Mouse (Mus musculus): ENCODE results near the gene Tor1b.

The Tor1b gene

DNA sequence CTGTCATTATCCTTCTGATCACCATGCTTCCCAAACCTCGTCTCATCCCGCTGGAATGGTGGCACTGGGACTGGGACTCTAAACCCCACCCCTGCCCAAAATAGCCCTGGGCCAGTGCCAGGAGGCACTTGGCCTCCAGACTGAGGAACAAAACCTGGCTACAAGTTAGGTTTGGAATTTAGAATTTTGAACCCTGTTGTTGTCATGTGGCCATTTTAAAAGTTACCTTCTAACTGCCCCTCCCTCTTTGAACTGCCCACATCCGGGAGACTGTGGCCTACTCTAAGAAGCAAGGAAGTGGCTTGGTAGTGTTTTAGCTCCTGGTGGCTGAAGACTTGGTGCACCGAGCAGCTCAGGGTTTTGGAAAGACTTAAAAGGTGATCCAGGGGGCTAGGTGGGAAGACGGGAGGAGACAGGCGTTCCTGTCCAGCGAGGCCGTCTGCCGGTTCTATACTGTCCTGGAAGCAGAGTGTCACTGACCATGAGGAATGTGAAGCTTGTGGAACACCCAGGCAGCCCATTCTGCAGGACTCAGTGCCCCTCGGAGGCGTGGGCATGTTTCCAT, 42.8 kb downstream of the Tor1b start:
- peak; percentile 53 for DNase-seq

DNA sequence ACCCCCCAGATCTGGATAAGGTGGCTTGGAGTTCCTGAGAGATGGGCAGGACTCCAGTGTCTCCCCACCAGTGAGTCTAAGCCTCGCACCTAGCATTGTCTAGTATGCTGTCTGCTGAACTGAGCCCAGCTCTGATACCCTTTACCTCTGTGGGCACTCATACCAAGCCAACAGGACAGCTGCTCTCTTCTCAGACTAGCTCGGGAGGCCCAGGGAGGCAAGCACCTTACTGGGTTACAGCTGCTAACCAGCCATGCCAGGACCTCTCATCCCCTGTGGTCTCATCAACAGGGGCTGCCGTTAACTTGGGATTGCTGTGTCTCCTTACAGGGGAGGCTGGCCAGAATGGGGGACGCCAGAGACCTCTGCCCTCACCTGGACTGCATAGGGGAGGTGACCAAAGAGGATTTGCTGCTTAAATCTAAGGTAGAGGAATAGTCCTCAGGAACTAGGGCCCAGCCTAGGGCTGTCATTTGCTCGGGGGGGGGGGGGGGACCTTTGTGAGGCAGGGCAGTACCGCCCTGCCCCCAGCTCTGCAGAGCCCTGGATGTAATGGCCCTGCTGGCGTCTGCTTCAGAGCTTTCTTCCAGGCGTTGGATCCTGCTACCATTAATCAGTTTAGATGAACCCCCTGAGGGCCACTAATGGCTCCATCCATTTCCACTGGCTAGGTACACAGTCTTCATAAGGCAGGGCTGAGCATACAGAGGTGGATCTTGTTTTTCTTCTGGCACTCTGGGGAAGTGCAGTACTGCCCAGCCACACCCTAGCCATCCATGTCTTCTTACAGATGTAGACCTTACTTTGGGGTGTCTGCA, 45.9 kb downstream of the Tor1b start:
- no peak for DNase-seq

DNA sequence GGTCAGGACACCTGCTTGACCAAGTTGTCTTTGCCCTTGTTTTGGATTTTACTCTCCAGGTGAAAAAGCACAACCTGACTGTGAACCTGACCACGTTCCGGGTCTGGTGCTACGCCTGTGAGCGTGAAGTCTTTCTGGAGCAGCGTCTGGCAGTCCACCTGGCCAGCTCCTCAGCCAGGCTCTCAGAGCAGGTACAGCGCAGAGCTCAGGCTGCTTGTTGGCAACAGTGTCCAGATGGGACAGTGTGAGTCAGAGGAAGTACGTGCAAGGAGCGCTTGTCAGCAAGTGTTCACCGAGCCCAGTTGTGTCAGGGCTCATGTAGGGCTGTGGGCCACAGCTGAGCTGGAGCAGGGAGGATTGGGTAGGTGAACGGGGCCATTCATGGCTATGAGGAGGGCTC, 50.1 kb downstream of the Tor1b start:
- peak; percentile 64 for DNase-seq

DNA sequence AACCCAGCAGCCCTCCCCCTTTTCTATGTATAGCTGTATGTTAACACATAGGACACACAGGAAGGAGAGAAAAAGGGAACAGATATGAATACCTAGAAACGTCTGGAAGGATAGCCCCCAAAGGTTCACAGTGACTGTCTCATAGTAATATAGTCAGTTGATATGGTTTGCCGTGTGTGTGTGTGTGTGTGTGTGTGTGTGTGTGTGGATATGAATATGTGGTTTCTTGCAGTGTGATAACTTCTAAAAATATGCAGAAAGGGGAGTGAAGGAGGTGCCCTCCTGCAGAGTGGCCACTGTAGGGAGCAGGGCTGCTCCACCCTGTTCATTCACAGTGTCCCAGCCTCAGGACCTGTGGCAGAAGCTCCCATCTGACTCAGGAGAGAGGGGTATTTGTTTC, 52.7 kb downstream of the Tor1b start:
- no peak for DNase-seq

DNA sequence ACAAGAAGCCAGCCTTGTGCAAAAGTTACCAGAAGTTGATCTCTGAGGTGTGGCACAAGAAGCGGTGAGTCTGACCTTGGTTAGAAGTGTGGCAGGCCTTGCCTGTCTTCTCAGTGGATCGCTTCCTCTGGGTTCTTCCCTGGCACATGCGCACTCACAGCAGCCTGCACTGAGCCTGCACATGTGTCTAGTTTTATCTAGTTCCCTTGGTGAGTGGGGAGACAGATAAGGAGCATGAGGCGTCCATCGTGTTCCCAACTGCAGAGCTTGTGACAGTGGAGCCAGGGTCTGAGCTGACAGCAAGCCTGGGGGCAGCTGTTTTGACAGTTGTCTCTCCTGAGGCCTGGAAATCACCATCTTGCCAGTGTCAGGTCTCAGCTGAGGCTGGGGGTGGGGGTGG, 53.7 kb downstream of the Tor1b start:
- DNase-seq = no peak

DNA sequence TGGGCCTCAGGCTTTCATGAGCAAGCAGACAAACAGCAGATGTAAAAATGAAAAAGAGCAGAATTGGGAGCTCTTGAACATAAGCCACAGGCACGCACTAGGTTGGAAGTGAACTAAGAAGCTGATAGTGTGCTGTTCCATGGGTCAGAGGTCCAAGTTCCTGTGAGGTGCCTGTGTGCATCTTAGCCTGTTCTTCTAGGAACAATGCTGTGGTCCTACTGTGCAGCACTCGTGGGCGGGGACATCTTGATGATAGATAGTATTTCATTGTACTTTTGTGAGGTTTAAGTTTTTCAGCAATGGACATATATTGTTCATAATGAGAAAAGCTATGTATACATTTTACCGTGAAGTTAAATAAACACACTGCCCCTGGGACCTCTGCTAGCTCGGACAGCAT, 54.4 kb downstream of the Tor1b start:
- no peak for DNase-seq
